Mouse (Mus musculus): ENCODE data around the gene Cep128.

DNA sequence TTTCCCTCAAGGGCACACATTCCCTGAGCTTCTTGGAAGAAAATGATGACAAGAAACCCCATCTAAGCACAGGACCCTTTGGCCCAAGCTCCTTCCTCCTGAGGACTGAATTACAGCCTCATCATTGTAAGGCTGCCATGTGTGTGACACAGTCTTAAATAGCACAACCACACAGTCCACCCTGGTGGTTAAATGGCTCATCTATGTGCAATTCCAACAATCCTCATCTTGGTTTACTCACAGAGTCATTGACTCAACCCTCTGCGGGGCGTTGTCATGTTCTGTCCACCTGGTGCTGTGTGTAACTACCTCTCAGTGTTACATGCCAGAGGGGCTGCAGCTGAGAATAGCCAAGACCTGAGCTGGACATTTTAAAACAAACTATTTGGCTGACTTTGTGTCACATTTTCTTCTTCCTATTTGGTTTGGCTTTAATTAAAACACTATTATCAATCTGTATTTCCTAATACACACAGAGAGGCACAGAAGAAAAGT is 313.6 kb downstream of the Cep128 start:
- TF ChIP-seq CTCF (IDR thresholded peaks at IDR 0.05; ENCODE audit: insufficient read depth, low read length) (no peak), POLR2A (IDR thresholded peaks at IDR 0.05; ENCODE audit: borderline replicate concordance, extremely low read depth, low read depth, low read length) (no peak)

Measured in lung, adult 2 months (tissue).